Mouse (Mus musculus) limb, embryonic 11.5 days (tissue): Measurements from ENCODE around the gene Fgf8. TPM values are rescaled to one million over a fixed set of nuclear protein-coding genes. Genes with fewer than 3 reads are reported as not detected.
A peak's percentile ranks its signal among the peaks of the same experiment; 100 is the strongest.

Experiments
- ATAC-seq: fragments of 200-750 bp; cut with Nextera tagmentation; 2 replicates; pipeline ENCODE4 v1.8.0; 2017; ENCODE audit warnings: low read depth; ENCODE audit not compliant: insufficient number of reproducible peaks, low FRiP score, low TSS enrichment
- DNase-seq: peaks from one replicate; pipeline ENCODE4 v3.0.0-alpha.2; 2015; ENCODE audit warnings: low spot score
- H3K27ac ChIP-seq: fragments of 300-500 bp; sonication (generic); replicated peaks from 2 replicates; pipeline ENCODE4 v1.5.1; 2014; ENCODE audit warnings: low read depth, mild to moderate bottlenecking, low read length
- H3K27me3 ChIP-seq: fragments of 300-500 bp; sonication (generic); 2 replicates; pipeline ENCODE4 v1.6.1; 2014; ENCODE audit warnings: mild to moderate bottlenecking, low read length, mixed read lengths; ENCODE audit not compliant: control insufficient read depth, insufficient read depth
- H3K36me3 ChIP-seq: fragments of 300-500 bp; sonication (generic); 2 replicates; pipeline ENCODE4 v1.6.1; 2014; ENCODE audit warnings: mild to moderate bottlenecking, low read length, moderate library complexity, mixed read lengths; ENCODE audit not compliant: control insufficient read depth, insufficient read depth
- H3K4me1 ChIP-seq: fragments of 300-500 bp; sonication (generic); 2 replicates; pipeline ENCODE4 v1.6.1; 2014; ENCODE audit warnings: low read length, mixed read lengths; ENCODE audit not compliant: control insufficient read depth, insufficient read depth
- H3K4me2 ChIP-seq: fragments of 300-500 bp; sonication (generic); 2 replicates; pipeline ENCODE4 v1.6.1; 2014; ENCODE audit warnings: low read depth, mild to moderate bottlenecking, moderate library complexity; ENCODE audit not compliant: severe bottlenecking
- H3K4me3 ChIP-seq: fragments of 300-500 bp; sonication (generic); 2 replicates; pipeline ENCODE4 v1.5.1; 2014; ENCODE audit warnings: low read depth, low read length
- H3K9ac ChIP-seq: fragments of 300-500 bp; sonication (generic); 2 replicates; pipeline ENCODE4 v1.6.1; 2014; ENCODE audit warnings: mild to moderate bottlenecking, low read length
- H3K9me3 ChIP-seq: fragments of 300-500 bp; sonication (generic); 2 replicates; pipeline ENCODE4 v1.6.1; 2016; ENCODE audit warnings: low read length; ENCODE audit not compliant: control insufficient read depth
- WGBS: fragments of 180-500 bp; shearing (Covaris S2); extraction: QIAGEN DNeasy Blood & Tissue Kit; methylation state at CpG from one replicate; pipeline ENCODE4 v1.1.7; 2014; 5-methylcytosine and 5-hydroxymethylcytosine counted together
- polyA plus RNA-seq: library from polyadenylated mRNA; unstranded; fragments of >200 nt; fragmentation: Nextera tagmentation; extraction: Ambion mirVana; gene quantifications from 2 replicates; pipeline ENCODE4 v1.2.1, GENCODE M21; 2014

Fgf8 gene
- polyA plus RNA-seq, 1 experiment from 2014 or later: 46.1 TPM

GRCm38 (mm10) chr19:45737208-45737845 lies 5.4 kb downstream of the Fgf8 start:
- DNase-seq: peak; percentile 48

GRCm38 (mm10) chr19:45736855-45737207 lies 5.9 kb downstream of the Fgf8 start:
- ATAC-seq (peak; percentile 5; the same call in 1 of the 2 replicates), DNase-seq (peak; percentile 69)
- H3K4me1 ChIP-seq: peaks cover 20% of the 10 kb centered on the region

More at GRCm38 (mm10) chr19:45737208-45737845, 5.4 kb downstream of the Fgf8 start:
- peak overlapping the region; percentile 21; the same call in 1 of the 2 replicates for H3K4me3 ChIP-seq
- H3K4me1 ChIP-seq: peaks cover 24% of the 10 kb centered on the region
- H3K9me3 ChIP-seq: no peaks in the 10 kb centered on the region
- H3K4me2 ChIP-seq: peak overlapping the region; percentile 46
- H3K27ac ChIP-seq: no peak overlapping the region
- 11% methylated on average over 23 of the region's 23 CpGs for WGBS
- H3K27me3 ChIP-seq: peaks cover 87% of the 10 kb centered on the region
- peak; percentile 14; the same call in 1 of the 2 replicates for ATAC-seq
- no peaks in the 10 kb centered on the region for H3K36me3 ChIP-seq
- no peak overlapping the region for H3K9ac ChIP-seq

GRCm38 (mm10) chr19:45736241-45736640 lies 6.5 kb downstream of the Fgf8 start:
- H3K4me2 ChIP-seq: no peak overlapping the region
- DNase-seq: no peak
- no peak for ATAC-seq
- H3K27ac ChIP-seq: no peak overlapping the region
- no peak overlapping the region for H3K9ac ChIP-seq
- 36% methylated on average over 1 of the region's 1 CpGs for WGBS
- H3K27me3 ChIP-seq: peaks cover 79% of the 10 kb centered on the region
- H3K9me3 ChIP-seq: no peaks in the 10 kb centered on the region
- peaks cover 19% of the 10 kb centered on the region for H3K4me1 ChIP-seq
- H3K36me3 ChIP-seq: no peaks in the 10 kb centered on the region
- no peak overlapping the region for H3K4me3 ChIP-seq

More at GRCm38 (mm10) chr19:45736855-45737207, 5.9 kb downstream of the Fgf8 start:
- no peaks in the 10 kb centered on the region for H3K9me3 ChIP-seq
- no peak overlapping the region for H3K27ac ChIP-seq
- H3K27me3 ChIP-seq: peaks cover 82% of the 10 kb centered on the region
- no peak overlapping the region for H3K9ac ChIP-seq
- peak overlapping the region; percentile 46 for H3K4me2 ChIP-seq
- WGBS: 3% methylated on average over 28 of the region's 28 CpGs
- H3K4me3 ChIP-seq: peak overlapping the region; percentile 21
- H3K36me3 ChIP-seq: no peaks in the 10 kb centered on the region

GRCm38 (mm10) chr19:45734762-45735161 lies 8.0 kb downstream of the Fgf8 start:
- no peak overlapping the region for H3K4me3 ChIP-seq
- DNase-seq (no peak), ATAC-seq (no peak)
- no peak overlapping the region for H3K9ac ChIP-seq
- H3K9me3 ChIP-seq: no peaks in the 10 kb centered on the region
- H3K27ac ChIP-seq: no peak overlapping the region
- 7% methylated on average over 7 of the region's 7 CpGs for WGBS
- H3K4me2 ChIP-seq: no peak overlapping the region
- peaks cover 69% of the 10 kb centered on the region for H3K27me3 ChIP-seq
- peaks cover 16% of the 10 kb centered on the region for H3K4me1 ChIP-seq
- no peaks in the 10 kb centered on the region for H3K36me3 ChIP-seq

- Histone ChIP-seq H3K36me3 (no peaks in the 10 kb centered on the region), H3K4me2 (no peak overlapping the region), H3K4me1 (peaks cover 16% of the 10 kb centered on the region), H3K27me3 (peaks cover 63% of the 10 kb centered on the region), H3K4me3 (no peak overlapping the region), H3K9ac (no peak overlapping the region), H3K9me3 (no peaks in the 10 kb centered on the region), H3K27ac (no peak overlapping the region)
- ATAC-seq (no peak), DNase-seq (no peak)
- 37% methylated on average over 5 of the region's 5 CpGs for WGBS
These were observed 8.5 kb downstream of the Fgf8 start for GRCm38 (mm10) chr19:45734191-45734590.

- Histone ChIP-seq H3K27me3 (peaks cover 57% of the 10 kb centered on the region), H3K27ac (no peak overlapping the region), H3K36me3 (no peaks in the 10 kb centered on the region), H3K4me1 (peaks cover 16% of the 10 kb centered on the region), H3K9me3 (no peaks in the 10 kb centered on the region), H3K4me3 (no peak overlapping the region), H3K4me2 (no peak overlapping the region), H3K9ac (no peak overlapping the region)
- ATAC-seq: no peak
- no peak for DNase-seq
- WGBS: 9% methylated on average over 10 of the region's 10 CpGs
These were observed 9.2 kb downstream of the Fgf8 start for GRCm38 (mm10) chr19:45733564-45733963.

- DNase-seq: no peak
- no peak overlapping the region for H3K27ac ChIP-seq
- no peaks in the 10 kb centered on the region for H3K36me3 ChIP-seq
- H3K9ac ChIP-seq: no peak overlapping the region
- 83% methylated on average over 7 of the region's 7 CpGs for WGBS
- H3K27me3 ChIP-seq: peaks cover 38% of the 10 kb centered on the region
- no peaks in the 10 kb centered on the region for H3K9me3 ChIP-seq
- H3K4me1 ChIP-seq: peaks cover 10% of the 10 kb centered on the region
- H3K4me3 ChIP-seq: no peak overlapping the region
- H3K4me2 ChIP-seq: no peak overlapping the region
- no peak for ATAC-seq
These were observed 11.1 kb downstream of the Fgf8 start for GRCm38 (mm10) chr19:45731658-45732057.

GRCm38 (mm10) chr19:45730042-45730441 lies 12.7 kb downstream of the Fgf8 start:
- H3K4me3 ChIP-seq: no peak overlapping the region
- H3K9ac ChIP-seq: no peak overlapping the region
- peaks cover 23% of the 10 kb centered on the region for H3K27me3 ChIP-seq
- no peak overlapping the region for H3K27ac ChIP-seq
- ATAC-seq (no peak), DNase-seq (no peak)
- WGBS: 78% methylated on average over 8 of the region's 8 CpGs
- H3K4me1 ChIP-seq: peaks cover 16% of the 10 kb centered on the region
- no peaks in the 10 kb centered on the region for H3K36me3 ChIP-seq
- H3K4me2 ChIP-seq: no peak overlapping the region
- no peaks in the 10 kb centered on the region for H3K9me3 ChIP-seq

GRCm38 (mm10) chr19:45727231-45727630 lies 15.5 kb downstream of the Fgf8 start:
- Histone ChIP-seq H3K36me3 (no peaks in the 10 kb centered on the region), H3K9me3 (no peaks in the 10 kb centered on the region), H3K4me1 (peaks cover 11% of the 10 kb centered on the region), H3K9ac (no peak overlapping the region), H3K4me2 (no peak overlapping the region), H3K4me3 (no peak overlapping the region), H3K27me3 (peaks cover 3% of the 10 kb centered on the region; the same call in 1 of the 2 replicates), H3K27ac (no peak overlapping the region)
- DNase-seq (no peak), ATAC-seq (no peak)
- WGBS: 71% methylated on average over 10 of the region's 10 CpGs
